Mouse (Mus musculus): ENCODE measurements around the gene Usp25. TPM values are rescaled to one million over a fixed set of nuclear protein-coding genes. Genes with fewer than 3 reads are reported as not detected.

The Usp25 gene
- total RNA-seq, 1 experiment from 2014 or later, result 133 TPM

DNA sequence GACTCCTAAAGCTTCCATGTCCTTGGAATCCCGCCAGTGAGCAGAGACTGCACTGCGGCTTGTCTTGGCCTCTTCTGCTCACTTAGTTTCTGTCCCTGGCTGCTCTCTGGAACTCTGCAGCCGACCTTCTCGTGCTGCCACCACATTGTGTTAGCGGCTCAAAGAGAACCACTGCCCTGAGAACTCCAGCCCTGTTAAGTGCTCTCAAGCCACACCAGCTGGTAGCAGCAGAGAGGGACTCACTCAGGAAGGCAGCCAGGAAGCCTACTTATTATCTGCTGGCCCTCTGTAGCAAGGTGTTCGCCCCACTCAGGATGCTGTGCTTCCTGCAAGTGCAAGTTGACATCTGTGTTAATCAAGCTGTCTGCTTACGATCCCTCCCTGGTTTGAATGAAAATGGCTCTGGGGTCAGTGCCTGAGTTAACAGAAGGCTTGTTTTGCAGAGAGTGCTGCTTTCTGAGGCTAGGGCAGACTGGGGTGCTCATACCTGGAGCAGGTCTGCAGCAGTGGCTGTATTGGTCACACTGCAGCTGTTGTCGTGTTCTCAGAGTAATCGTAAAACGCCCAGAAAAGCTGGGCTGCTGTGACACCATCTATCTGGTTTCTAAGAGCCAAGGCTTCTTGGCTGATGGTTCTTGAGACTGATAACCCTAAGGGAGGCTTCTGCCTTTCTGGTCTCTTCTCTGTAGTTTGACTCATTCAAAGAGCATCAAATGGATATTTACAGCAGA is 15.3 kb downstream of the Usp25 start:
- 0 out of 2 replicates have a peak, but pooled peaks have one; percentile 19 for ATAC-seq (replicated peaks; ENCODE audit: insufficient number of reproducible peaks, low FRiP score, low TSS enrichment, poor library complexity, severe bottlenecking)

- no peak for ATAC-seq (replicated peaks; ENCODE audit: insufficient number of reproducible peaks, low FRiP score, low TSS enrichment, poor library complexity, severe bottlenecking)
Measured at GRCm38 (mm10) chr16:77030435-77030834, 16.9 kb downstream of the Usp25 start.

DNA sequence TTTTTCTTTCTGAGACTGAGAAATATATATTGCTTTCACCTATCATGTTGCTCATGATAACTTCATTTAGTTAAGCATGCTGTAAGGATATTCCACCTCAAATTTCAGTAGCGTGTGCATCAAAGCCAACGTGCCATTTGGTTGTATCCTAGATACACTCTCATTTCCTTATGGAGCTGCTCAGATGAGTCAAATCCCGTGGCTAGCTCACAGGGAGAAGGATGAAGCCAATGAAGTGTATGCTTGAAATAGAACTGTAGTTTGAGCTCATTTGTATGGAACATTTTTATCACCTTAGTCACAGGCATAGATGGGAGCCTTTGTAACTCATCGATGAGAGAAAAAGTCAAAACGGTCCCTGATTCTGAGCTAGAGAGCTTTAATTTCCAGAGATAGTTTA is 20.8 kb downstream of the Usp25 start:
- ATAC-seq (replicated peaks; ENCODE audit: insufficient number of reproducible peaks, low FRiP score, low TSS enrichment, poor library complexity, severe bottlenecking), result no peak

DNA sequence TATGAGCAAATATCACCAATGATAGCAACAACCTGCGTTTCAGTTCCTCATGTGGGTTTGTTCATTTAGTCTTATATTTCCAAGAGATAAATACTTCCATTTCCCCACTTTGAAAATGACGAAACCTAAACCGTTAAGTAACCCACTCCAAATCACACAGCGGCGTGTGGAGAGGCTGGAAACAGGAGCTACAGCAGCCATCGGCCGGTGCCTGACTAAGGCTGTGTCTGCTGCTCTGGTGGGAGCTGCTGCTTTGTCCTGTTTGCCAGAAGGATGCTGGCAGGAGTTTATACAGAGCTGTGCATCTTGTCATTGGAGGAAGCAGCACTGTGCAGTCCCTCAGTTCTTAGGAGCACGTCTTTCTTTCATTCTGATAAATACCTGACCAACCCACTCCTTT is 21.2 kb downstream of the Usp25 start:
- ATAC-seq (replicated peaks; ENCODE audit: insufficient number of reproducible peaks, low FRiP score, low TSS enrichment, poor library complexity, severe bottlenecking), result peak; percentile 41; the same call in 1 of the 2 replicates

- peak; percentile 82 for ATAC-seq (replicated peaks; ENCODE audit: insufficient number of reproducible peaks, low FRiP score, low TSS enrichment, poor library complexity, severe bottlenecking)
Measured at GRCm38 (mm10) chr16:77041573-77041972, 28.1 kb downstream of the Usp25 start.

GRCm38 (mm10) chr16:77043499-77043898 is 30.0 kb downstream of the Usp25 start:
- ATAC-seq (replicated peaks; ENCODE audit: insufficient number of reproducible peaks, low FRiP score, low TSS enrichment, poor library complexity, severe bottlenecking), result no peak

DNA sequence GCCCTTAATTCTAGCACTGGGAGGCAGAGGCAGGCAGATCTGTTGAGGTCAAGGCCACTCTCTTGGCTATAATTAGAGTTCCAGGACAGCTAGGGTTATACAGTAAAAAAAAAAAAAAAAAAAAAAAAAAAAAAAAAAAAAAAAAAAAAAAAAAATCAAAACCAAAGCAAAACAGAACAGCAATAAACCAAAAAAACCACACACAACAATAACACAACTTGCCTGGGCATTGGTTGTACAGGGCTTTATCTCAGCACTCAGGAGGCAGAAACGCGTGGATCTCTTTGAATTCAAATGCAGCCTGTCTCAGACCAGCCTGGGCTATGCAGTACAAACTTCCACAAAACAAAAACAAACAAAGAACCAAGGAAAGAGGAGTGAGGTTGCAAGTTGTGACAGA is 40.7 kb downstream of the Usp25 start:
- no peak for ATAC-seq (replicated peaks; ENCODE audit: insufficient number of reproducible peaks, low FRiP score, low TSS enrichment, poor library complexity, severe bottlenecking)

DNA sequence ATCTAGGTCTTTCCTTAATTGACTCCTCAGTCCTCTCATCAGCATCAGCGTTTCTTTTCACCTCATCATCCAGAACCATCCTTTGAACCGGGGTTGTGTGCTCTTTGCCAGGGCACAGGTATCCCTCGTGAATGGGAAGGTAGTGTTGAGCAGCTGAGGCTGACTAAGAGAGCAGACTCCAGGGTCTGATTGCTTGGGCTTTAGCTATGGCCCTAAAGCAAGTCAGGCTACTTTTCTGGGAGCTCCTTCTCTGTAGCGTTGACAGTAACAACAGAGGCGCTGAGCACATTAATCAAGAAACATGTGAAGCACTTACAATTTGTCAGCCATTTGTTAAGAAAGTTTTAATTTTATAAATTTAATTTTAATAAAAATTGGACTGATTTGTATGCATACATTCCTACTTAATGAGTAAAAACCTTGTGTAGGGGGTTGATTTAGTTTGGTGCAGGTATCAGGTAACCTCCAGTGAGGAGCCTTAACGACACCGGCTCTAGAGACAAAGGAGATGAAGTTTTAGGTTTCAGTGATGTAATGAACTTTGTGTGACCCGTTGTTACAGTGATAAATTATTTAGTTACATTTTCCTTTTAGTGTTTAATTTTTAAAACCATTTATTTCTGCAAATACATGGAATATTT is 42.1 kb downstream of the Usp25 start:
- no peak for ATAC-seq (replicated peaks; ENCODE audit: insufficient number of reproducible peaks, low FRiP score, low TSS enrichment, poor library complexity, severe bottlenecking)

DNA sequence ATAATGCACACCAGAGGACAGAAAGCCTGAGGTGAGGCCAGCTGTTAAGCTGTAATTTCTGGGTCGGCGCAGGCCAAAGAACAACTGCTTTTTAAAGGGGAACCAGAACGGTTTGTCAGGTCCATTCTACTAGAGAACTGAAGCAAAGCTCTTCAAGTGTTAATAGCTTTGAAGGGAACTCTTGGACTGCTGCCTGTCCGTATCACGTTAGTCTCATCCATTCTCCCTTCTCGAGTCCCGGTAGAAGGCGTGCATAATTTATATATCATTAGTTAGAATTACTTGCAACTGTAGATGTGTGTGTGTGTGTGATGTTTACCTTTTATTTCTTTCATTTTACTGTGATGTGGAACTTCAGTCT is 42.6 kb downstream of the Usp25 start:
- ATAC-seq (replicated peaks; ENCODE audit: insufficient number of reproducible peaks, low FRiP score, low TSS enrichment, poor library complexity, severe bottlenecking), result no peak

GRCm38 (mm10) chr16:77058567-77058966 is 45.1 kb downstream of the Usp25 start:
- ATAC-seq (replicated peaks; ENCODE audit: insufficient number of reproducible peaks, low FRiP score, low TSS enrichment, poor library complexity, severe bottlenecking), result no peak

- no peak for ATAC-seq (replicated peaks; ENCODE audit: insufficient number of reproducible peaks, low FRiP score, low TSS enrichment, poor library complexity, severe bottlenecking)
Measured at GRCm38 (mm10) chr16:77060166-77060565, 46.7 kb downstream of the Usp25 start.

GRCm38 (mm10) chr16:77063916-77064315 is 50.4 kb downstream of the Usp25 start:
- no peak for ATAC-seq (replicated peaks; ENCODE audit: insufficient number of reproducible peaks, low FRiP score, low TSS enrichment, poor library complexity, severe bottlenecking)

DNA sequence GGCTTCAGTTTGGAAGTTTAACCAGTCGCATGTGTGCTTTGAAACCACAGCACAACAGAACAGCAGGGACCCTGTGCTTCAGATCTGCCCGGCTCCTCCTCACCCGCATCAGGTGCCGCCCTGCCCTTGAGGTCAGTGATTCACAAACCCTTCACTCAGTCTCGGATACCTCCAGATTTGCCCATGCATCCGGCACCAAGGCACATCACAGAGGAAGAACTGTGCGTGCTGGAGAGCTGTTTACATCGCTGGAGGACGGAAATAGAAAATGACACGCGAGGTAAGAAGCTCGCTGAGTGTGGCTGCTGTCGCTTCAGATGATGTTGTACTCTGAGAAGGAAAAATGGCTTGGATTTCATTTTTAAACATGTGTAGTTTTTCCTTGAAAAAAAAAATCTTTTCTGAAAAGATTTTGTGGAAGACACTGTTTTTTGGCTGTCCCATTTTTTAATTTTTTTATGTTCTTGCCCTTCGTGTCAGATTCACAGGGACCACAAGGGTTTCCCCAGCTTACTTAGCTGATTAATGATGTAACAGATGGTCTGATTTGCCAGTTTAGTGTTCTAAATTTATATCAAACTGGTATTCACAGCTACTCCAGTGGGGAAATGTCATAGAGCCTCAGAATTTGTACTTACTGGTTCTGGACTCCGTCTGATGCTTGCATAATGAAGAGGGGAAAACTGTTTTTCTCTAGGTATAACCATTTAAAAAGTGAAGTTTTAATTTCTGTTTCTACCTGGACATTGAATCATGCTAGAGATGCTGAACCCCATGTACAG is 63.6 kb downstream of the Usp25 start:
- no peak for ATAC-seq (replicated peaks; ENCODE audit: insufficient number of reproducible peaks, low FRiP score, low TSS enrichment, poor library complexity, severe bottlenecking)

- ATAC-seq (replicated peaks; ENCODE audit: insufficient number of reproducible peaks, low FRiP score, low TSS enrichment, poor library complexity, severe bottlenecking), result no peak
Measured at GRCm38 (mm10) chr16:77077736-77078005, 64.2 kb downstream of the Usp25 start.

DNA sequence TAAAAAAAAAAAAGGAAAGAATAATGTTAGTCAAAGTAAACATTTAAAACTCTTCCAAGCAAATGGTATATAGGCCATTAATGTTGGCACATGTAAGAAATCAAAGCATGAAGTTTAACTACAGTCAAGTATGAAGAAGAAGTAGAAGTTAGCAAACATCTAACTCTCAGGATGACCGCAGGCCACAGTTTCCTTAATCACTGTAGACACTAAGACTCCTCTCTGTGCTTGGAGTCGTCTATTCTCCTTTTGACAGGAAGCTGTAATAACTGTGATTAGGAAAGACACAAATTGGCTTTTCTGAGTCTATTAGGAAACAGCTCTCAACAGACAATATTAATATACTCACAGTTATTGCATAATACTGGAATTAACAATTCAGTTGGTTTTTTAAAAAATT is 70.6 kb downstream of the Usp25 start:
- ATAC-seq (replicated peaks; ENCODE audit: insufficient number of reproducible peaks, low FRiP score, low TSS enrichment, poor library complexity, severe bottlenecking), result peak; percentile 96

- ATAC-seq (replicated peaks; ENCODE audit: insufficient number of reproducible peaks, low FRiP score, low TSS enrichment, poor library complexity, severe bottlenecking), result no peak
Measured at GRCm38 (mm10) chr16:77089806-77090205, 76.3 kb downstream of the Usp25 start.

DNA sequence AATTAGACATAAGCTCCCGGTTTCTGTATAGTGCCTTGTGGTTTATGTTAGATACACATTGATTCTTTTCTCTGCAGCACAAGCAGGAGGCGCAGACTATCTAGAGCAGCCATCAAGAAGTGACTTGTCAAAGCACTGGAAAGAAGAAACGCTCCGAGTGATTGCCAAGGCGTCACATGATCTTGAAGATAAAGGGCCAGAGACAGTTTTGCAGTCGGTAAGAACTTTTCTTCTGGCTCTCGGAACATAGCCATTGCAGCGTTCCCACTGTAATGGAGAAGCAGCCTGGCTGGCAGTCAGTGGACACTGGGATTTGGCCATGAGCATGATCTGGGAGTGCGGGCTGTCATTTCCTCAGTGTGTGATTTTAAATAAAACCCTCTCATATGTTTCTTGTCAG is 80.0 kb downstream of the Usp25 start:
- no peak for ATAC-seq (replicated peaks; ENCODE audit: insufficient number of reproducible peaks, low FRiP score, low TSS enrichment, poor library complexity, severe bottlenecking)

- no peak for ATAC-seq (replicated peaks; ENCODE audit: insufficient number of reproducible peaks, low FRiP score, low TSS enrichment, poor library complexity, severe bottlenecking)
Measured at GRCm38 (mm10) chr16:77095017-77095551, 81.6 kb downstream of the Usp25 start.

GRCm38 (mm10) chr16:77099018-77099869 is 85.7 kb downstream of the Usp25 start:
- no peak for ATAC-seq (replicated peaks; ENCODE audit: insufficient number of reproducible peaks, low FRiP score, low TSS enrichment, poor library complexity, severe bottlenecking)

Measured in monocyte, adult 5-6 weeks (primary cell).